Mouse (Mus musculus) heart, embryonic 11.5 days (tissue): Measurements from ENCODE around the gene Gli3. TPM values are rescaled to one million over a fixed set of nuclear protein-coding genes. Genes with fewer than 3 reads are reported as not detected.

ENCODE experiments used
- ATAC-seq: fragments of 200-750 bp; cut with Nextera tagmentation; replicated peaks from 2 replicates; pipeline ENCODE4 v1.8.0; 2017; ENCODE audit warnings: moderate library complexity; ENCODE audit not compliant: insufficient number of reproducible peaks, low FRiP score, low TSS enrichment
- H3K27ac ChIP-seq: fragments of 300-500 bp; sonication (generic); 2 replicates; pipeline ENCODE4 v1.5.1; 2014; ENCODE audit warnings: mild to moderate bottlenecking, low read depth, low read length
- H3K27me3 ChIP-seq: fragments of 300-500 bp; sonication (generic); 2 replicates; pipeline ENCODE4 v1.6.1; 2014; ENCODE audit warnings: mild to moderate bottlenecking, low read length, mixed read lengths; ENCODE audit not compliant: control insufficient read depth, insufficient read depth
- H3K36me3 ChIP-seq: fragments of 300-500 bp; sonication (generic); 2 replicates; pipeline ENCODE4 v1.6.1; 2014; ENCODE audit warnings: mild to moderate bottlenecking, low read length, moderate library complexity, mixed read lengths; ENCODE audit not compliant: control insufficient read depth, insufficient read depth
- H3K4me1 ChIP-seq: fragments of 300-500 bp; sonication (generic); 2 replicates; pipeline ENCODE4 v1.6.1; 2014; ENCODE audit warnings: low read length; ENCODE audit not compliant: control insufficient read depth, insufficient read depth
- H3K4me2 ChIP-seq: fragments of 300-500 bp; sonication (generic); 2 replicates; pipeline ENCODE4 v1.6.1; 2014; ENCODE audit warnings: mild to moderate bottlenecking, moderate library complexity
- H3K4me3 ChIP-seq: fragments of 300-500 bp; sonication (generic); 2 replicates; pipeline ENCODE4 v1.5.1; 2014; ENCODE audit warnings: low read depth, low read length
- H3K9ac ChIP-seq: fragments of 300-500 bp; sonication (generic); 2 replicates; pipeline ENCODE4 v1.6.1; 2014; ENCODE audit warnings: mild to moderate bottlenecking, low read depth, low read length, moderate library complexity
- H3K9me3 ChIP-seq: fragments of 300-500 bp; sonication (generic); replicated peaks from 2 replicates; pipeline ENCODE4 v1.6.1; 2016; ENCODE audit warnings: low read length; ENCODE audit not compliant: control insufficient read depth
- WGBS: fragments of 180-500 bp; shearing (Covaris S2); extraction: QIAGEN DNeasy Blood & Tissue Kit; methylation state at CpG from one replicate; pipeline ENCODE4 v1.1.7; 2014; ENCODE audit not compliant: insufficient replicate concordance; 5-methylcytosine and 5-hydroxymethylcytosine counted together
- polyA plus RNA-seq: library from polyadenylated mRNA; unstranded; fragments of >200 nt; fragmentation: Nextera tagmentation; extraction: Ambion mirVana; gene quantifications from 2 replicates; pipeline ENCODE4 v1.2.1, GENCODE M21; 2014

The Gli3 gene
- polyA plus RNA-seq, 1 experiment from 2014 or later, result 11.4 TPM

DNA sequence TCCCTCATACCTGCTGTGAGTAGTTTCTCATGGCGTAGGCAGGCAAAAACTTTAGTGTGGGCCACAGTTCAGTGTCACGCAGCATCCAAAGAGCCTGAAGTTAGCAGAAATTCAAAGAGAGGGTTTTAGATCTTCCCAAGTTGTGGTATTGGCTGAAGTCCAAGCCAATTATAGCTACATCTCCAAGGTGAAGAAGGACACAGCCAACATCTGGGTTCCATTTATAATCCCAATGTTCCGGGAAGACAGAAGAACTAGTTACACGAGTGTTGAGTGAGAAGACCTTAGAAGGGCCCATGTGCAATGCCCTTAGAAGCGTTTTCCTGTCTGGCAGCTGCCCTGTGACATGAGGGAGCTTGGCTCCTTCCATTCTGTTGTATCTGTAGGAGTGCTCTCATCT is 5.2 kb upstream of the Gli3 start:
- no peak overlapping the region for H3K4me3 ChIP-seq
- no peaks in the 10 kb centered on the region for H3K9me3 ChIP-seq
- 66% methylated on average over 5 of the region's 5 CpGs for WGBS
- no peaks in the 10 kb centered on the region for H3K27me3 ChIP-seq
- no peak for ATAC-seq
- no peak overlapping the region for H3K4me2 ChIP-seq
- H3K27ac ChIP-seq, result no peak overlapping the region
- H3K36me3 ChIP-seq, result no peaks in the 10 kb centered on the region
- H3K4me1 ChIP-seq, result 0 out of 2 replicates have a peak, but pooled peaks cover 3% of the 10 kb centered on the region
- no peak overlapping the region for H3K9ac ChIP-seq

DNA sequence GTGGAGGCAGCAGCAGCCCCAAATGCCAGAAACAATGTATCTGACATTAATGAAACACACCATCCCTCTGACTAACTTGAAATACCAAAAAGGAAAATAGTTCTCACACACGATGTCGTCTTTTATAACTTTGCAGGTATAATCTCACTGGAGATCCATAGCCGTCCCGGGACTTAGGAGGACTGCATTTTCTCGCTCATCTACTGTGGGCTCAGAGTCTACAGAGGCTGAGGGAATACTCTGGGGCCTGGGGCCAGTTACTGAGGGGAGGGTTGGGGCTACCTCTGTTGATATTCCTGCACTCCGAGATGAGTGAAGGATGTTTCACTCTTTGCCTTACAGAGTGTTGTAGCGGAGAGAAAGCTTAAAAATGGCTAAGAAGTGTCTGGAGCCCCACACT is 1.1 kb upstream of the Gli3 start:
- Histone ChIP-seq H3K27me3 (peaks cover 6% of the 10 kb centered on the region; the same call in 1 of the 2 replicates), H3K4me2 (peak overlapping the region; percentile 80), H3K4me1 (peaks cover 3% of the 10 kb centered on the region; the same call in 1 of the 2 replicates), H3K36me3 (no peaks in the 10 kb centered on the region), H3K9ac (0 out of 2 replicates have a peak overlapping the region, but pooled peaks have one; percentile 5), H3K4me3 (0 out of 2 replicates have a peak overlapping the region, but pooled peaks have one; percentile 70), H3K27ac (no peak overlapping the region), H3K9me3 (no peaks in the 10 kb centered on the region)
- WGBS, result 28% methylated on average over 7 of the region's 7 CpGs
- ATAC-seq, result no peak

DNA sequence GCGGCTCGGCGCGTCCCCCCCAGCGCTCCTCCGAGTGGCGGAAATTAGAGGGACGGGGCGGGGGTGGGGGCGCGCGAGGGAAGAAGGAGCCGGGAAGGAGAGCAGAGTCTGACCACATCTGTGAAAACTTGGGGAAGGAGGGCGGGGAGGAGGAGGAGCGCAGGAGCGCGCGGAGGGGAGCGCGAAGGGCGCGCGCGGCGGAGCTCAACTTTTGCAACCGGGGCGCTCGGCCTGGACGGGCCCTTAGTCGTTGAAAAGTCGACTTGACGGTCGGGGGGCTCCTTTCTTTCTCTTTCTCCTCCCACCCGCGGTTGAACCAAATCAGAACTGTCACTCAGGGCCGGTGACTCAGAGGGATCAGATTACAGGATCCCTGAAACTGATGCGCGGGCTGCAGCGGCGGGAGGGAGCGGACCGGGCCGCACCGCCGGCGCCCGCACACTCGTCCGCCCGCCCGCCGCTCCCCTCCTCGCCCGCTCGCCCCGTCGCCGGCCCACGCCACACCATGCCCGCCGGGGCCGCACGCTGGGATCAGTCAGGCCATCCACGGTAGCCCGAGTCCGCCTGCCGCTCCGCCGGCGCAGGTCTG is 551 bp downstream of the Gli3 start:
- Histone ChIP-seq H3K36me3 (no peaks in the 10 kb centered on the region), H3K4me3 (peak overlapping the region; percentile 70), H3K27me3 (peaks cover 6% of the 10 kb centered on the region; the same call in 1 of the 2 replicates), H3K9me3 (no peaks in the 10 kb centered on the region), H3K4me1 (peaks cover 6% of the 10 kb centered on the region), H3K4me2 (peak overlapping the region; percentile 80), H3K9ac (peak overlapping the region; percentile 85), H3K27ac (peak overlapping the region; percentile 93)
- under 1% methylated on average over 55 of the region's 70 CpGs for WGBS
- peak; percentile 63 for ATAC-seq

DNA sequence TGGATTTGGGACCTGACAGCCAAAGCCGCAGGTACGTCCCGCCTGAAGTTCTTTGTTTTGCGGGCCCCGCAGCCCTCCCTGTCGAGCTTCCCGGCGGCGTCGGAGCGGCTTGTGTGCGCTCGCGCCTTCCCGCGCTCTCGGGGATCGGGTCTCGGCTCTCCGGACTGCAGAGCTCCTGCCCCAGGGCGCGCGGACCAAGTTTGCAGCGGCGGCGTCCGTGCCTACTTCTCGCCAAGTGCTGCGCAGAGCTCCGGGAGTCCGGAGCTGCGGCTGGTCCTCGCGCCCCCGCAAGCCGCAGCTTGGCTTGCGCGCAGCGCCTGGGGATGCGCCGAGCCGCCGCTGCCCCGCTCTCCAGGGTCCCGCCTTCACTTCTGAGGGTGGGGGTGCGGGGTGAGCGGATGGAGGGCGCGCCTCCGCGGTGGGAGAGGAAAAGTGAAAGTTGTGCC is 1.1 kb downstream of the Gli3 start:
- Histone ChIP-seq H3K4me3 (peak overlapping the region; percentile 70), H3K9ac (peak overlapping the region; percentile 85), H3K4me2 (peak overlapping the region; percentile 80), H3K4me1 (peaks cover 6% of the 10 kb centered on the region), H3K9me3 (no peaks in the 10 kb centered on the region), H3K27ac (peak overlapping the region; percentile 93), H3K27me3 (peaks cover 6% of the 10 kb centered on the region; the same call in 1 of the 2 replicates), H3K36me3 (no peaks in the 10 kb centered on the region)
- 1% methylated on average over 48 of the region's 51 CpGs for WGBS
- no peak for ATAC-seq

DNA sequence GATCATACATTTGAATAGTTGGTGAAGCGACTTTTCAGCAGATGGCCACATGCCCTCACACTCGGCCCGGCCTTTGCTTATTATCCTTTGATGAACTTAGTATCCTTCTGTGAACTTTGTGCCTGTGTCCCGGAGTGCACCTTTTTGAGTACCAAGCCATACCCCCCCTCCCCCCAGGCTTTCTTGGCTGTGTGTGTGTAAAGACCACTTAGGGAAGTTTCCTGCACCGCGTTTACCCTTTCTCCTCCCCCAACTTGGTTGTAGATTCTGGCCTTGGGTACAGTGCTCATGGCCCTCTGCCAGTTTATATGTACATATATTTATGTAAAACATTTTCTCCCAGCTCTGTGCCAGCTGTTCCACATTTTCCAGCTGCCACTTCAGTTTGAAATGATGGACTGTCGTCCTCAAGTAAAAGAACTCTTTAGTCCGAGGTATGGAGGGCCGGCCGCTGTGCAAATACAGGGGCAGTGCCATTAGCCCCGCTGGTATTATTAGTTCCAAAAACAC is 1.8 kb downstream of the Gli3 start:
- H3K9me3 ChIP-seq, result no peaks in the 10 kb centered on the region
- peak overlapping the region; percentile 85 for H3K9ac ChIP-seq
- H3K27ac ChIP-seq, result peak overlapping the region; percentile 93
- no peaks in the 10 kb centered on the region for H3K36me3 ChIP-seq
- peaks cover 6% of the 10 kb centered on the region; the same call in 1 of the 2 replicates for H3K27me3 ChIP-seq
- 6% methylated on average over 11 of the region's 11 CpGs for WGBS
- peak overlapping the region; percentile 70 for H3K4me3 ChIP-seq
- peaks cover 6% of the 10 kb centered on the region for H3K4me1 ChIP-seq
- H3K4me2 ChIP-seq, result peak overlapping the region; percentile 80
- no peak for ATAC-seq

DNA sequence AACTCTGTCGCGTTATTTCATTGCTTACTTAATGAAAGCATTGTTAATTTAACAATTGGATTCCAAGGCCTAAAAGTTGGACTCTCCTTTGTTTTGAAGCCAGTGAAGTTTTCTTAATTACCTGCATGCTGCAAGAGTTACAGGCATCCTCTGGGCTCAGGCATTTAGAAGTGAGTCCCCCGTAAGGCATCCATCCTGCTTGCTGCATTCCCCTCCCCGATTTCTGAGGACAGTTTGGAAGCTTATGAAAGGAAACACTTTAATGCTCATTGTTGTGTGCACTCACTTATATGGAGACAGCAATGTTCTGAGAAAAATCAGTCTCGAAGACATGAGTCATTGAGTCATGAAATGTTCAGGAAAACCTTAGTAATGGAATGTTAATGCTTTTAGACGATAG is 3.5 kb downstream of the Gli3 start:
- Histone ChIP-seq H3K9ac (no peak overlapping the region), H3K27ac (no peak overlapping the region), H3K27me3 (peaks cover 6% of the 10 kb centered on the region; the same call in 1 of the 2 replicates), H3K36me3 (no peaks in the 10 kb centered on the region), H3K4me2 (peak overlapping the region; percentile 34), H3K4me3 (0 out of 2 replicates have a peak overlapping the region, but pooled peaks have one; percentile 10), H3K4me1 (peaks cover 6% of the 10 kb centered on the region), H3K9me3 (no peaks in the 10 kb centered on the region)
- no peak for ATAC-seq
- WGBS, result 49% methylated on average over 6 of the region's 6 CpGs

DNA sequence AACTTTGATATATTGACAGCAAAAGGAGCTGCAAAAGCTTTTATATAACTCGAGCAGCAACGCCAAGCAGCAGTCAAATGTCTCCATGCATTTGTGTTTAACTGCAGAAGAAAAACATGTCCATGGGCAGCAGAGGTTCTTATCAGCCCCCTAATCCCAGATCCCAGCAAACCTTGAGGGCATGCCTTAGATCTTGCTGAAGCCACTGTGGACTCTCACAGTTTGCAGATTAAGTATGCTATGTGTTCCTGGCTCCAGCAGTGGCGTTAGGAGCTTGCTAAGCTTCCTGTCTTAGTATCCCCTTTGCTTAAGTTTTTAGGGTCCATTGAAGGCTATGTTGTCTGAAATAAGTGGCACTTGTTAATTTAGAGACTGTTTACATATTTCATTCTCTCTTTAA is 4.4 kb downstream of the Gli3 start:
- WGBS, result 23% methylated on average over 3 of the region's 3 CpGs
- Histone ChIP-seq H3K27ac (no peak overlapping the region), H3K4me1 (peaks cover 3% of the 10 kb centered on the region), H3K9ac (no peak overlapping the region), H3K4me3 (no peak overlapping the region), H3K36me3 (no peaks in the 10 kb centered on the region), H3K27me3 (peaks cover 6% of the 10 kb centered on the region; the same call in 1 of the 2 replicates), H3K9me3 (no peaks in the 10 kb centered on the region), H3K4me2 (no peak overlapping the region)
- no peak for ATAC-seq

DNA sequence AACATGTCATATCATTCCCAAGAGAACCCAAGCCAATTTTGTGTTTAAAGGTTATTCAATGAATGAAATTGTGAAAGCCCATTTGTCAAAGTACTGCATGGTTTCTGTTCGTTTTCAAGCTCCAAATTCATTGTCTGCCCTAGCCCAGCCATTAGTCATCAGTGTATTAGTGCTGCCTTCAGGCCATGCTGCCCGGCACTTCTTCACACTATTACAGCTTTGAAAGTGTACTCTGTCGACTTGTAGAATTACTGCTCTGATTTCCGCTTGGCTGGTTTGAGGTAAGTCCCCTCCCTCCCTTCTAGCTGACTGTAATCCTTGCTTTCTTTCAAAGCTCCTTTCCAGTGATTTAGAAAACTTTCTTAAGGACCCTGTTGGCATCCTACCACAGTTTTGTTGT is 5.4 kb downstream of the Gli3 start:
- peaks cover 6% of the 10 kb centered on the region; the same call in 1 of the 2 replicates for H3K27me3 ChIP-seq
- no peak overlapping the region for H3K4me3 ChIP-seq
- no peaks in the 10 kb centered on the region for H3K9me3 ChIP-seq
- no peaks in the 10 kb centered on the region for H3K36me3 ChIP-seq
- no peak for ATAC-seq
- WGBS, result 49% methylated on average over 4 of the region's 4 CpGs
- H3K9ac ChIP-seq, result no peak overlapping the region
- no peak overlapping the region for H3K4me2 ChIP-seq
- peaks cover 3% of the 10 kb centered on the region for H3K4me1 ChIP-seq
- H3K27ac ChIP-seq, result no peak overlapping the region
